In the genomic region with DNA sequence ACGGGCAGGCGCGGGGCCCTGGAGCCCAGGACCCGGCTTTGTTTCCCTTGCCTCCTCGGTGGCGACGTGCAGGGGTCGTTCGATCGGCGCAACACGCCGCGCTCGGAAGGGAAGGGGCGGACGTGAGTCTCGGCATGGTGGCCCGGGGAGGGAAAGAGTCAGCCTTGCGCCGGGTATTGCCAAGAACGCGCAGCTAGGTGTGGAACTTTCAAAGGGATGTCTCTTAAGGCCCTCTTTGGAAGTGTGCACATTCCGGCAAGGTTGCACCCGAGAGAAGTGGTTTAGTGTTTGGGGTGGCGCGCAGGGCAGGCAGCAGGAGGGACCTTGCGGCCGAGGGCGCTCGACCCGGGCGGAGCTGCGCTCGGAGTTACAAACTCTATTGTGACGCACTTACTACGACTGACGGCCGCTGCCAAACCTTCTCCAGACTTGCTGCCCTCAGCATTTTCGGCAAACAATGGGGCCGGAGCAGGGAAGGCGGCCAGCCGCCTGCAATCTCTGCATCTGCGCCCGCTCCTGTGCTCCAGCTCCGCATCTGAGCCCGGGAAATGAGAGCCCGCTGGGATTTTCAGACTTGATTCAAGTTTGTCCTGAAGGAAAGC, we compare ENCODE assay signal across 8 mouse cellular contexts. TPM values are rescaled to one million over a fixed set of nuclear protein-coding genes. Genes with fewer than 3 reads are reported as not detected.
DNase-seq lines count a peak whose midpoint lies in the region; ATAC-seq and TF ChIP-seq lines count a peak whose summit lies in the region.

No protein-coding gene starts in this region.

- H3K36me3 ChIP-seq in forebrain, embryonic 14.5 days (ENCODE audit: control insufficient read depth, insufficient read depth, low read length): peaks cover 12% of the 10 kb centered on the region
- H3K36me3 ChIP-seq in lung, embryonic 15.5 days: peaks cover 25% of the 10 kb centered on the region

- intact Hi-C loops in heart, postnatal 25 days (cut with DNase I): loop anchor here (5.0 kb wide), 3 partner anchors 50 to 185 kb away; no protein-coding TSS in a partner anchor

- peak overlapping the region; percentile 67 for H3K4me3 ChIP-seq in forebrain, embryonic 14.5 days (ENCODE audit: low read depth, low read length)
- peak overlapping the region; percentile 70 for H3K4me3 ChIP-seq in lung, embryonic 15.5 days
- H3K4me3 ChIP-seq in olfactory bulb, adult 2 months (ENCODE audit: insufficient read depth, low read depth, low read length): peak overlapping the region; percentile 76

- TF ChIP-seq POLR2A in olfactory bulb, adult 2 months (IDR thresholded peaks at IDR 0.05; ENCODE audit: insufficient read depth, low read depth, low read length): no peak

- ATAC-seq in forebrain, embryonic 14.5 days: peak; percentile 33
- peak; percentile 48; the same call in 1 of the 2 replicates for ATAC-seq in lung, embryonic 15.5 days (ENCODE audit: borderline replicate concordance, extremely low read depth, low FRiP score, low TSS enrichment)

- no peak for TF ChIP-seq CTCF in olfactory bulb, adult 2 months (IDR thresholded peaks at IDR 0.05; ENCODE audit: insufficient read depth, low read depth, low read length)

- H3K4me1 ChIP-seq in forebrain, embryonic 14.5 days (ENCODE audit: control insufficient read depth, insufficient read depth, low read length): peaks cover 21% of the 10 kb centered on the region
- H3K4me1 ChIP-seq in lung, embryonic 15.5 days: peaks cover 55% of the 10 kb centered on the region
- peaks cover 43% of the 10 kb centered on the region for H3K4me1 ChIP-seq in olfactory bulb, adult 2 months (ENCODE audit: control insufficient read depth, insufficient read depth, low read length)

- WGBS in forebrain, embryonic 14.5 days: under 1% methylated on average over 48 of the region's 48 CpGs
- WGBS in large intestine, adult 2 months: under 1% methylated on average over 48 of the region's 48 CpGs
- under 1% methylated on average over 48 of the region's 48 CpGs for WGBS in lung, embryonic 15.5 days
- WGBS in olfactory bulb, adult 2 months: under 1% methylated on average over 48 of the region's 48 CpGs

- peak overlapping the region; percentile 99 for H3K4me2 ChIP-seq in forebrain, embryonic 14.5 days (ENCODE audit: low read length)
- H3K4me2 ChIP-seq in lung, embryonic 15.5 days: peak overlapping the region; percentile 96

- no peaks in the 10 kb centered on the region for H3K9me3 ChIP-seq in forebrain, embryonic 14.5 days (replicated peaks; ENCODE audit: control insufficient read depth, low read length)
- H3K9me3 ChIP-seq in lung, embryonic 15.5 days: no peaks in the 10 kb centered on the region

- peak overlapping the region; percentile 82 for H3K27ac ChIP-seq in forebrain, embryonic 14.5 days (ENCODE audit: low read depth, low read length)
- H3K27ac ChIP-seq in lung, embryonic 15.5 days: peak overlapping the region; percentile 96
- H3K27ac ChIP-seq in olfactory bulb, adult 2 months (ENCODE audit: insufficient read depth, low read depth, low read length): no peak overlapping the region

- H3K9ac ChIP-seq in forebrain, embryonic 14.5 days (ENCODE audit: low read length): peak overlapping the region; percentile 72
- H3K9ac ChIP-seq in lung, embryonic 15.5 days: peak overlapping the region; percentile 75

- peak; percentile 29 for DNase-seq in MEL-GATA-1-ER (ENCODE audit: extremely low read depth, low read depth)
- DNase-seq in cerebellum, adult 11-12 months: peak; percentile 46
- DNase-seq in forebrain, embryonic 14.5 days (ENCODE audit: low spot score): peak; percentile 77
- DNase-seq in heart, postnatal 25 days (ENCODE audit: low spot score): peak; percentile 75
- DNase-seq in large intestine, adult 2 months (ENCODE audit: low read depth, low spot score): peak; percentile 44
- peak; percentile 78 for DNase-seq in urinary bladder, postnatal 14 days (ENCODE audit: low spot score)

- H3K27me3 ChIP-seq in forebrain, embryonic 14.5 days (replicated peaks; ENCODE audit: control insufficient read depth, insufficient read depth, low read length): peaks cover 21% of the 10 kb centered on the region
- H3K27me3 ChIP-seq in lung, embryonic 15.5 days: peaks cover 19% of the 10 kb centered on the region

RNA-seq across cellular contexts. Expression of gene Bcl2l11, which starts 2.0 kb away (rescaled TPM):
- polyA plus RNA-seq in forebrain, embryonic 14.5 days (2014; fragmentation: Nextera tagmentation; extraction: Ambion mirVana): 6.6 and 8.2 TPM in 2 replicates
- 10 to 100 TPM; 15.2 to 18.8 TPM for total RNA-seq in heart, postnatal 25 days (2021)
- polyA plus RNA-seq in large intestine, adult 2 months (2012; rRNA removed): 5.1 and 8.7 TPM in 2 replicates
- polyA plus RNA-seq in lung, embryonic 15.5 days (2015; fragmentation: Nextera tagmentation; extraction: Ambion mirVana): 29.2 and 29.4 TPM in 2 replicates
- not detected in 2 replicates for polyA plus RNA-seq in olfactory bulb, adult 2 months (2012; ENCODE audit: insufficient read depth, insufficient read length, low replicate concordance, missing spikeins)
